Mouse (Mus musculus) kidney, embryonic 14.5 days (tissue): ENCODE data around the gene Gm35549. TPM values are rescaled to one million over a fixed set of nuclear protein-coding genes. Genes with fewer than 3 reads are reported as not detected.

Experiments used
- ATAC-seq: fragments of 200-750 bp; cut with Nextera tagmentation; 2 replicates; pipeline ENCODE4 v1.8.0; 2017; ENCODE audit warnings: moderate number of reproducible peaks, mild to moderate bottlenecking, moderate TSS enrichment, moderate library complexity; ENCODE audit not compliant: low FRiP score, low TSS enrichment
- H3K27ac ChIP-seq: fragments of 300-500 bp; sonication (generic); 2 replicates; pipeline ENCODE4 v1.5.1; 2014; ENCODE audit warnings: low read depth, mild to moderate bottlenecking, low read length, moderate library complexity, mixed read lengths
- H3K27me3 ChIP-seq: fragments of 300-500 bp; sonication (generic); 2 replicates; pipeline ENCODE4 v1.6.1; 2014; ENCODE audit warnings: mild to moderate bottlenecking, low read length; ENCODE audit not compliant: control insufficient read depth, insufficient read depth
- H3K36me3 ChIP-seq: fragments of 300-500 bp; sonication (generic); 2 replicates; pipeline ENCODE4 v1.6.1; 2014; ENCODE audit warnings: low read length, mixed read lengths; ENCODE audit not compliant: control insufficient read depth, insufficient read depth
- H3K4me1 ChIP-seq: fragments of 300-500 bp; sonication (generic); 2 replicates; pipeline ENCODE4 v1.6.1; 2014; ENCODE audit warnings: low read length, mixed read lengths; ENCODE audit not compliant: control insufficient read depth, insufficient read depth
- H3K4me2 ChIP-seq: fragments of 300-500 bp; sonication (generic); replicated peaks from 2 replicates; pipeline ENCODE4 v1.6.1; 2014; ENCODE audit warnings: low read depth, mild to moderate bottlenecking, low read length
- H3K4me3 ChIP-seq: fragments of 300-500 bp; sonication (generic); 2 replicates; pipeline ENCODE4 v1.5.1; 2014; ENCODE audit warnings: mild to moderate bottlenecking, low read length
- H3K9ac ChIP-seq: fragments of 300-500 bp; sonication (generic); 2 replicates; pipeline ENCODE4 v1.6.1; 2014; ENCODE audit warnings: low read depth, mild to moderate bottlenecking, low read length, moderate library complexity
- H3K9me3 ChIP-seq: fragments of 300-500 bp; sonication (generic); 2 replicates; pipeline ENCODE4 v1.6.1; 2016; ENCODE audit warnings: low read length; ENCODE audit not compliant: control insufficient read depth
- WGBS: fragments of 180-500 bp; shearing (Covaris S2); extraction: QIAGEN DNeasy Blood & Tissue Kit; methylation state at CpG from one replicate; pipeline ENCODE4 v1.1.7; 2014; 5-methylcytosine and 5-hydroxymethylcytosine counted together
- polyA plus RNA-seq: library from polyadenylated mRNA; unstranded; fragments of >200 nt; fragmentation: Nextera tagmentation; extraction: Ambion mirVana; gene quantifications from 2 replicates; pipeline ENCODE4 v1.2.1, GENCODE M21; 2014

Gene Gm35549
- polyA plus RNA-seq, 1 experiment from 2014 or later: 0.37 TPM

DNA sequence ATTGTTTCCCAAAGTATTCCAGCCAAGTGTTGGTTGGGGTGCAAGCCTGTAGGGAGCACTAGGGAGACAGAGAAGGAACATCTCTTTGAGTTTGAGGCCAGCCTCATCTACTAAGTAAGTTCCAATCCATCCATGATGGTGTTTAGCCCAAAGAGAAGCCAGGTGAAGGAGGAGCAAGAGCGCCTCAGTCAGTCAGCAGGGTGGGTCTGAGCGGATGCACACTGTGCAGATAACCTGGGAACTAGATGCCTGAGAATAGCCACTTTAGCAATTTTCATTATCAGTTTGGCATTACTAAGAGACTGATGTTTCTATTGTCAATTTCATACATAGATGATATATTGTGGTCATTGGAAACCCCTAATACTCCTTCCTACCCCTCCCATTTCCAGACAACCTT is 29.1 kb downstream of the Gm35549 start:
- Histone ChIP-seq H3K27me3 (no peaks in the 10 kb centered on the region), H3K9me3 (no peaks in the 10 kb centered on the region), H3K4me1 (no peaks in the 10 kb centered on the region), H3K27ac (no peak overlapping the region), H3K4me2 (no peak overlapping the region), H3K36me3 (no peaks in the 10 kb centered on the region; the same call in 1 of the 2 replicates), H3K4me3 (no peak overlapping the region), H3K9ac (no peak overlapping the region)
- 92% methylated on average over 2 of the region's 2 CpGs for WGBS
- no peak for ATAC-seq

DNA sequence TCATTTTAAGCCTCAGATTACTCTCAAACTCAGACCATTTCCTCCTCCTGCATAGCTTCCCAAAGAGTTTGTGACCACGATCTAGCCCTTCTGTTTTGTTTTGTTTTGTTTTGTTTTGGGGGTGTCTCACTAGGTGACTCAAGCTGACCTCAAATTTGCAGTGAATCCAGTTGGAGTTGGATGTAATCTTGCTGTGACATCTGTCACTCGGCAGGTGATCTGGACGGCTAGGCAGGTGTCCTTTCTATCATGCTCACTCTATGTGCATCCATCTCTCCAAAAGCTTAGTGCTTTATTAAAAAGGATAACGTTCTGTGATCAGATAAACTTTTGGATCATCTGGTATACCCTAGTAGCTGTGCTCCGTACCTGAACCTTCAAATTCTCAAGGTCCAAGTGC is 31.4 kb downstream of the Gm35549 start:
- ATAC-seq: no peak
- Histone ChIP-seq H3K4me2 (no peak overlapping the region), H3K4me1 (no peaks in the 10 kb centered on the region), H3K9ac (no peak overlapping the region), H3K9me3 (no peaks in the 10 kb centered on the region), H3K27ac (no peak overlapping the region), H3K27me3 (no peaks in the 10 kb centered on the region), H3K4me3 (no peak overlapping the region), H3K36me3 (no peaks in the 10 kb centered on the region)
- WGBS: 88% methylated on average over 5 of the region's 5 CpGs

DNA sequence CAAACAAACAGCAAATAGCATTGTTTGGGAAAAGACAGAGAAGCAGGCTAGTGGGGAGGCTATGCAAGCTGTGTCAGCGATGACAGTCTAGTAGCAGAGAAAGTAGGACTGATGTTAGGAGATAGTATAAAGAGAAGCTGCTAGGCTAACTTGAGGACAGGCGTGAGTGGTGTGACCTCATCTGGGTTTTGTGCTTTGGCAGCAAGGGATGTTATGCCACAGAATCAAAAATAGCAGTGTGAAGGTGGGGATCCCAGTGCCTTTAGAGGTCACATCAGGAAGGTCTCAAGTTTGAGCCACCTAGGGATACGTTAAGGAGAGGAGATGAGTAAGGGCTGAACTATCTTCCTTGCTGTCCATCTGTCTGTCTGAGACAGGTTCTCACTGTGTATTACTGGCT is 33.6 kb downstream of the Gm35549 start:
- ATAC-seq: no peak
- no peak overlapping the region for H3K9ac ChIP-seq
- no peak overlapping the region for H3K4me3 ChIP-seq
- no peak overlapping the region for H3K4me2 ChIP-seq
- H3K4me1 ChIP-seq: peaks cover 7% of the 10 kb centered on the region; the same call in 1 of the 2 replicates
- no peak overlapping the region for H3K27ac ChIP-seq
- no peaks in the 10 kb centered on the region for H3K9me3 ChIP-seq
- 86% methylated on average over 3 of the region's 3 CpGs for WGBS
- no peaks in the 10 kb centered on the region for H3K27me3 ChIP-seq
- no peaks in the 10 kb centered on the region for H3K36me3 ChIP-seq

DNA sequence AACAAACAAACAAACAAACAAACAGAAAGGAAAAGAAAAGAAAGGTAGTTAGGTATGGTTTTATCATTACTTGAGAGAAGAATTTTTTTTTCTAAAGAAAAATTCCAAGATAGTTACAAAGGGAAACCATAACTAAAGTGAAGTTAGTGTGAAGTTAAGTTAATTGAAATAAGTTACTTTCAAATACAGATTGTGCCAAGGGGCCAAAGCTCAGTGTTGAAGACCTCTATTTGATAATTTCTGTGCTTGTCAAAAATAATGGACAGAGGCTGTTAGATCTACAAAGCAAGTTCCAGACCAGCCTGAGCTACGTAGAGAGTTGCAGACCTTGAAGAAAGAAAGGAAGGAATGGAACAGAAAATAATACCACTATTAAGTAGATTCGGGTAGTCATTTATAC is 36.6 kb downstream of the Gm35549 start:
- no peak overlapping the region for H3K4me3 ChIP-seq
- H3K27me3 ChIP-seq: no peaks in the 10 kb centered on the region
- H3K4me2 ChIP-seq: no peak overlapping the region
- 90% methylated on average over 2 of the region's 2 CpGs for WGBS
- no peaks in the 10 kb centered on the region for H3K9me3 ChIP-seq
- peaks cover 7% of the 10 kb centered on the region; the same call in 1 of the 2 replicates for H3K4me1 ChIP-seq
- H3K36me3 ChIP-seq: no peaks in the 10 kb centered on the region
- no peak for ATAC-seq
- no peak overlapping the region for H3K9ac ChIP-seq
- H3K27ac ChIP-seq: no peak overlapping the region

DNA sequence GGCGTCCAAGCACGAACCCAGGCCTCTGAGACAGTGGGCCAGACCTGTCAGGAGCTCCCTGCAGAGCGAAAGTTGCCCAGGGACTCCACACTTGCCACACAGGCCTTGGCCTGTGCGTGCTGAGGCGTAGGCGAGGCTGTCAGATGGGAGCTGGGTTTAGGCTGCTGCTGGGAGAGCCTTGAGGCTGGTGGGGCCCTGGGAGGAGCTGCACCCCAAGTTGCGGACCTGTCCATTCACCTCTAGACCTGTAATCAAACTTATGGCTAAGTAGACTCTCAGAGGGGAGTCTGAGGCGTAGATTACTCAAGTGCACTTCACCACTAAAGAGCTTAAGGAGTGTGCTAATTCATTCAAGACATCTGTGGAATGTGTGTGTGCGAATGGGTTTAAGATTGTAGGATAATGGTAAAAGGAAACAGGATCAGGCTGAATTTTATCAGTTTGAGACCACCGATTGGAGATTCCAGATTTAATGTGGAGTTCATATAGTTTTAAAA is 37.9 kb downstream of the Gm35549 start:
- Histone ChIP-seq H3K4me3 (peak overlapping the region; percentile 55), H3K4me1 (peaks cover 7% of the 10 kb centered on the region; the same call in 1 of the 2 replicates), H3K27me3 (no peaks in the 10 kb centered on the region), H3K9me3 (no peaks in the 10 kb centered on the region), H3K4me2 (peak overlapping the region; percentile 56), H3K27ac (peak overlapping the region; percentile 76), H3K9ac (peak overlapping the region; percentile 72), H3K36me3 (no peaks in the 10 kb centered on the region)
- ATAC-seq: no peak
- 14% methylated on average over 10 of the region's 10 CpGs for WGBS

DNA sequence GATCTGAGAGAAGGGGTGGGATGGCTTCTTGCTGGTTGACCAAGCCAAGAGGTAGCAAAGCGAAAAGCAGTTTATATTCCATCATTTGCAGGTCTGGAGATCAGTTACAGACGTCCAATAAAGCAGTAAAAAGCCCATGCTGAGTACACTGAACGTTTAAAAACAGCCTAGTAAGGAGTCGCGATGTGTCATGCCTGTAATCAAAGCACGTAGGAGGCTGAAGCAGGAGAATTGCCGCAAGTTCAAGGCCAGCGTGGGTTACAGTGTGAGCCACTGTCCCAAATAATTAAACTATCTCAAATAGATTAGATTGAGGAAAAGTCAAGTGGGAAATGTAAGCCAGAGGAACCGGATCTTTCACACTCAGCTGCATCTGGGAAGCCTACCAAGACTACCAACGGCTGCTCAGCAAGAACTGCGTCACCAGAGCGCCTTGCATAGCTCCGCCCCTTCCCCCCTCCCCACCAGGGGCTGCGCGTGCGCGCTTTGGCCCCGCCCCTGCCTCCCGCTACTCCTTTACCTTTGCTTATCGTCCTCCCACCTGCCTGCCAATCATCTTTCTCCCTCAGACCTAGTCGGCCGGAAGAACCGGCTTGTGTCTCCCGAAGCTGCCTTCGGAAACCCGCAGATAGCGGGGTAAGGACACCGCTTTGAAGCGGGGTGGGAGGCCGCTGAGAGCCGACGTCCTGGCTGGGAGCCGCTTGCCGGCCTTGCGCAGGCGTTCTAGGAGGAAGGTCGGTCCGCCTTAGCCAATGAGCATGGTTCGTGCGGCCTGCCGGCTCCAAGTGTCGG is 38.6 kb downstream of the Gm35549 start, which contains the start of gene Tcaim:
TSS of gene Tcaim (plus strand) at position 487 of the 792 bp plus-strand sequence.
- no peaks in the 10 kb centered on the region for H3K9me3 ChIP-seq
- H3K4me3 ChIP-seq: peak within 1 kb of the TSS; percentile 55
- peak within 1 kb of the TSS; percentile 76 for H3K27ac ChIP-seq
- peak within 1 kb of the TSS; percentile 56 for H3K4me2 ChIP-seq
- 7% methylated on average over 42 of the region's 42 CpGs for WGBS
- no peaks in the 10 kb centered on the region for H3K36me3 ChIP-seq
- no peaks in the 10 kb centered on the region for H3K27me3 ChIP-seq
- peak; percentile 98 for ATAC-seq
- peak within 1 kb of the TSS; percentile 72 for H3K9ac ChIP-seq
- H3K4me1 ChIP-seq: peaks cover 7% of the 10 kb centered on the region; the same call in 1 of the 2 replicates

DNA sequence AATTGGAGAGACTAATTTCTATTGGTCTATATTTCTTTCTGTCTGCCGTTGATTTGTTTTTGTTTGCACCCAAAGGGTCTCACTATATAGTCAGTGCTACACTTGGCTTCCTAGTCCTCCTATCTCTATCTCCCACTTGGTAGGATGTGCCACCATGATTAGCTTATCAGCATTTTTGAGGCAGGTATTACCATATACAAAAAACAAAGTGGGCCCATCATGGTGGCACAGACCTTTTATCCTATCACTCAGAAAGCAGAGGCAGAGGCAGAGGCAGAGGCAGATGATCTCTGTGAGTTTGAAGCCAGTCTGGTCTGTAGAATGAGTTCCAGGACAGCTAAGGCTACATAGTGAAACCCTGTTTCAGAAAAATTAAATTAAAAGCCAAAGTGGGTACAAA is 57.3 kb downstream of the Gm35549 start:
- no peak overlapping the region for H3K4me3 ChIP-seq
- H3K9ac ChIP-seq: no peak overlapping the region
- H3K27me3 ChIP-seq: no peaks in the 10 kb centered on the region
- no peak overlapping the region for H3K27ac ChIP-seq
- no peak overlapping the region for H3K4me2 ChIP-seq
- H3K9me3 ChIP-seq: no peaks in the 10 kb centered on the region
- ATAC-seq: no peak
- 87% methylated on average over 1 of the region's 1 CpGs for WGBS
- no peaks in the 10 kb centered on the region for H3K36me3 ChIP-seq
- H3K4me1 ChIP-seq: no peaks in the 10 kb centered on the region

DNA sequence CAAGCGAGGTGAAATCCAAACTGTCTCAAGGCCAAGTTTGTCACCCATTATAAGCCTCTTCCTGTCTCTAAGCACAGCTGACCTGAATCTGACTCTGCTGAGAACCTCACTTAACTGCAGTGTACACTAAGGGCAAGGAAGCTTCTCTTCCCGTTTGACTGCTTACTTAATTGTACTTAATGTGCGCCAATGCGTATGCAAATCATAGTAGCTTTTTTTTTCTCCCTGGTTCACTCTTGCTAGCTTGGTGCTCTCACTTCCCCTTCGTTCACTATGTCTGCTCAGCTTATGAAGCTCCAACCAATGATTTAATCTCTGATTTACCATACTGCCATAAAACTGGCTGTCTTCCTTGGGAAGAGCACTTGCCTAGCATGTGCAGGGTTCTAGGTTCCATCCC is 58.6 kb downstream of the Gm35549 start:
- no peaks in the 10 kb centered on the region for H3K36me3 ChIP-seq
- no peaks in the 10 kb centered on the region for H3K4me1 ChIP-seq
- H3K27me3 ChIP-seq: no peaks in the 10 kb centered on the region
- no peak overlapping the region for H3K27ac ChIP-seq
- no peak for ATAC-seq
- no peak overlapping the region for H3K4me3 ChIP-seq
- 74% methylated on average over 5 of the region's 5 CpGs for WGBS
- no peak overlapping the region for H3K4me2 ChIP-seq
- no peak overlapping the region for H3K9ac ChIP-seq
- H3K9me3 ChIP-seq: no peaks in the 10 kb centered on the region
